Mouse (Mus musculus) intestine, embryonic 15.5 days (tissue): ENCODE results near the gene Rhod. TPM values are rescaled to one million over a fixed set of nuclear protein-coding genes. Genes with fewer than 3 reads are reported as not detected.
"Not testable (repeated sequence)": the region's sequence is repeated elsewhere in the genome, so short reads cannot be mapped to it uniquely, and the experiment has no call there.

Experiments used
- ATAC-seq: fragments of 200-750 bp; cut with Nextera tagmentation; 2 replicates; pipeline ENCODE4 v1.8.0; 2017; ENCODE audit warnings: moderate TSS enrichment, moderate library complexity
- H3K27ac ChIP-seq: fragments of 300-500 bp; sonication (generic); 2 replicates; pipeline ENCODE4 v1.5.1; 2015; ENCODE audit warnings: mild to moderate bottlenecking, inconsistent platforms
- H3K27me3 ChIP-seq: fragments of 300-500 bp; sonication (generic); replicated peaks from 2 replicates; pipeline ENCODE4 v1.6.1; 2015; ENCODE audit warnings: inconsistent platforms
- H3K36me3 ChIP-seq: fragments of 300-500 bp; sonication (generic); 2 replicates; pipeline ENCODE4 v1.6.1; 2015; ENCODE audit warnings: inconsistent platforms
- H3K4me1 ChIP-seq: fragments of 300-500 bp; sonication (generic); replicated peaks from 2 replicates; pipeline ENCODE4 v1.6.1; 2015; ENCODE audit warnings: inconsistent platforms
- H3K4me2 ChIP-seq: fragments of 300-500 bp; sonication (generic); replicated peaks from 2 replicates; pipeline ENCODE4 v1.6.1; 2015; ENCODE audit warnings: mild to moderate bottlenecking, inconsistent platforms
- H3K4me3 ChIP-seq: fragments of 300-500 bp; sonication (generic); replicated peaks from 2 replicates; pipeline ENCODE4 v1.5.1; 2015; ENCODE audit warnings: inconsistent platforms
- H3K9ac ChIP-seq: fragments of 300-500 bp; sonication (generic); 2 replicates; pipeline ENCODE4 v1.6.1; 2015; ENCODE audit warnings: inconsistent platforms
- H3K9me3 ChIP-seq: fragments of 300-500 bp; sonication (generic); 2 replicates; pipeline ENCODE4 v1.6.1; 2016; ENCODE audit warnings: inconsistent platforms
- WGBS: fragments of 180-500 bp; shearing (Covaris S2); methylation state at CpG from one replicate; pipeline ENCODE4 v1.1.7; 2015; 5-methylcytosine and 5-hydroxymethylcytosine counted together
- polyA plus RNA-seq: library from polyadenylated mRNA; unstranded; fragments of >200 nt; fragmentation: Nextera tagmentation; extraction: Ambion mirVana; gene quantifications from 2 replicates; pipeline ENCODE4 v1.2.1, GENCODE M21; 2015

The Rhod gene
- polyA plus RNA-seq, 1 experiment from 2014 or later: 20.0 TPM

GRCm38 (mm10) chr19:4396998-4397797 lies 42.0 kb downstream of the Rhod start:
- peak; percentile 96 for ATAC-seq

GRCm38 (mm10) chr19:4396081-4396997 lies 42.9 kb downstream of the Rhod start:
- WGBS: under 1% methylated on average over 77 of the region's 80 CpGs
- peaks cover 14% of the 10 kb centered on the region for H3K4me1 ChIP-seq
- no peaks in the 10 kb centered on the region for H3K27me3 ChIP-seq
- peak overlapping the region; percentile 96 for H3K27ac ChIP-seq
- H3K9me3 ChIP-seq: no peaks in the 10 kb centered on the region
- peak; percentile 36 for ATAC-seq
- peak overlapping the region; percentile 99 for H3K9ac ChIP-seq
- H3K4me3 ChIP-seq: peak overlapping the region; percentile 92
- peak overlapping the region; percentile 77 for H3K4me2 ChIP-seq
- no peaks in the 10 kb centered on the region for H3K36me3 ChIP-seq

More at GRCm38 (mm10) chr19:4396998-4397797, 42.0 kb downstream of the Rhod start:
- H3K4me2 ChIP-seq: peak overlapping the region; percentile 90
- no peaks in the 10 kb centered on the region for H3K9me3 ChIP-seq
- peak overlapping the region; percentile 92 for H3K4me3 ChIP-seq
- H3K9ac ChIP-seq: peak overlapping the region; percentile 99
- H3K27ac ChIP-seq: peak overlapping the region; percentile 96
- H3K27me3 ChIP-seq: no peaks in the 10 kb centered on the region
- under 1% methylated on average over 61 of the region's 90 CpGs for WGBS
- no peaks in the 10 kb centered on the region for H3K36me3 ChIP-seq
- peaks cover 14% of the 10 kb centered on the region for H3K4me1 ChIP-seq

- ATAC-seq: no peak
- no peak overlapping the region for H3K27ac ChIP-seq
These were observed 52.0 kb downstream of the Rhod start for GRCm38 (mm10) chr19:4387276-4387675.

GRCm38 (mm10) chr19:4385026-4385425 lies 54.2 kb downstream of the Rhod start:
- no peak overlapping the region for H3K27ac ChIP-seq
- H3K36me3 ChIP-seq: no peaks in the 10 kb centered on the region
- H3K4me1 ChIP-seq: no peaks in the 10 kb centered on the region
- no peak overlapping the region for H3K9ac ChIP-seq
- 76% methylated on average over 4 of the region's 4 CpGs for WGBS
- no peak overlapping the region for H3K4me3 ChIP-seq
- no peak for ATAC-seq
- H3K27me3 ChIP-seq: no peaks in the 10 kb centered on the region
- H3K4me2 ChIP-seq: no peak overlapping the region
- no peaks in the 10 kb centered on the region for H3K9me3 ChIP-seq

More at GRCm38 (mm10) chr19:4387276-4387675, 52.0 kb downstream of the Rhod start:
- H3K4me2 ChIP-seq: no peak overlapping the region
- H3K9ac ChIP-seq: no peak overlapping the region
- H3K9me3 ChIP-seq: no peaks in the 10 kb centered on the region
- H3K36me3 ChIP-seq: no peaks in the 10 kb centered on the region
- H3K4me3 ChIP-seq: no peak overlapping the region
- H3K4me1 ChIP-seq: no peaks in the 10 kb centered on the region
- H3K27me3 ChIP-seq: no peaks in the 10 kb centered on the region

GRCm38 (mm10) chr19:4384322-4384721 lies 54.9 kb downstream of the Rhod start:
- H3K4me2 ChIP-seq: no peak overlapping the region
- no peaks in the 10 kb centered on the region for H3K9me3 ChIP-seq
- 40% methylated on average over 1 of the region's 1 CpGs for WGBS
- H3K27ac ChIP-seq: no peak overlapping the region
- H3K36me3 ChIP-seq: no peaks in the 10 kb centered on the region
- no peaks in the 10 kb centered on the region for H3K4me1 ChIP-seq
- H3K27me3 ChIP-seq: no peaks in the 10 kb centered on the region
- no peak for ATAC-seq
- H3K9ac ChIP-seq: no peak overlapping the region
- no peak overlapping the region for H3K4me3 ChIP-seq

GRCm38 (mm10) chr19:4383306-4383705 lies 55.9 kb downstream of the Rhod start:
- H3K4me1 ChIP-seq: no peaks in the 10 kb centered on the region
- H3K9ac ChIP-seq: no peak overlapping the region
- ATAC-seq: 0 out of 2 replicates have a peak, but pooled peaks have one; percentile 36
- H3K9me3 ChIP-seq: no peaks in the 10 kb centered on the region
- H3K36me3 ChIP-seq: 0 out of 2 replicates have a peak, but pooled peaks cover 1% of the 10 kb centered on the region
- no peaks in the 10 kb centered on the region for H3K27me3 ChIP-seq
- H3K4me2 ChIP-seq: no peak overlapping the region
- no peak overlapping the region for H3K27ac ChIP-seq
- H3K4me3 ChIP-seq: no peak overlapping the region

- 57% methylated on average over 1 of the region's 1 CpGs for WGBS
- not testable (repeated sequence) for H3K27me3 ChIP-seq, H3K9me3 ChIP-seq, H3K36me3 ChIP-seq, H3K9ac ChIP-seq, ATAC-seq, H3K4me2 ChIP-seq, H3K4me3 ChIP-seq, H3K27ac ChIP-seq, H3K4me1 ChIP-seq
These were observed 56.9 kb downstream of the Rhod start for GRCm38 (mm10) chr19:4382303-4382702.

Other genes starting within 250 kb of the Rhod start
- 3.5 TPM in 2 replicates for gene Tbc1d10c, start 248.1 kb downstream of the Rhod start, polyA plus RNA-seq
- 757 and 779 TPM in 2 replicates for gene Ppp1ca, start 247.4 kb downstream of the Rhod start, polyA plus RNA-seq
- 29.3 and 30.5 TPM in 2 replicates for gene Rad9a, start 237.8 kb downstream of the Rhod start, polyA plus RNA-seq
- 5.7 and 5.9 TPM in 2 replicates for gene Clcf1, start 225.2 kb downstream of the Rhod start, polyA plus RNA-seq
- not detected in 2 replicates for gene AC109138.7, start 225.1 kb downstream of the Rhod start, polyA plus RNA-seq
- 35.0 and 40.8 TPM in 2 replicates for gene Pold4, start 207.5 kb downstream of the Rhod start, polyA plus RNA-seq
- gene Ssh3, start 170.3 kb downstream of the Rhod start, polyA plus RNA-seq: 22.2 and 24.8 TPM in 2 replicates
- gene Ankrd13d, start 156.3 kb downstream of the Rhod start, polyA plus RNA-seq: 5.3 and 5.7 TPM in 2 replicates
- 18.2 and 18.3 TPM in 2 replicates for gene Grk2, start 133.2 kb downstream of the Rhod start, polyA plus RNA-seq
- 37.5 and 38.9 TPM in 2 replicates for gene Kdm2a, start 41.1 kb downstream of the Rhod start, polyA plus RNA-seq
- gene Syt12, start 38.0 kb upstream of the Rhod start, polyA plus RNA-seq: 0.33 and 0.46 TPM in 2 replicates
- 7.6 and 9.7 TPM in 2 replicates for gene 2010003K11Rik, start 59.2 kb upstream of the Rhod start, polyA plus RNA-seq
- 11.8 and 15.0 TPM in 2 replicates for gene Pcx, start 71.0 kb upstream of the Rhod start, polyA plus RNA-seq
- 6.5 and 7.8 TPM in 2 replicates for gene Lrfn4, start 176.2 kb upstream of the Rhod start, polyA plus RNA-seq
- gene Rce1, start 186.2 kb upstream of the Rhod start, polyA plus RNA-seq: 61.5 and 68.8 TPM in 2 replicates